Mouse (Mus musculus) kidney, embryonic 15.5 days (tissue): ENCODE measurements around the gene Abracl. TPM values are rescaled to one million over a fixed set of nuclear protein-coding genes. Genes with fewer than 3 reads are reported as not detected.
A peak's percentile ranks its signal among the peaks of the same experiment; 100 is the strongest.

ENCODE experiments used
- ATAC-seq: fragments of 200-750 bp; cut with Nextera tagmentation; replicated peaks from 2 replicates; pipeline ENCODE4 v1.8.0; 2017; ENCODE audit warnings: moderate TSS enrichment; ENCODE audit not compliant: low FRiP score
- H3K27ac ChIP-seq: fragments of 300-500 bp; sonication (generic); 2 replicates; pipeline ENCODE4 v1.5.1; 2015; ENCODE audit warnings: mild to moderate bottlenecking, inconsistent platforms
- H3K27me3 ChIP-seq: fragments of 300-500 bp; sonication (generic); 2 replicates; pipeline ENCODE4 v1.6.1; 2015; ENCODE audit warnings: inconsistent platforms
- H3K36me3 ChIP-seq: fragments of 300-500 bp; sonication (generic); 2 replicates; pipeline ENCODE4 v1.6.1; 2015; ENCODE audit warnings: inconsistent platforms
- H3K4me1 ChIP-seq: fragments of 300-500 bp; sonication (generic); 2 replicates; pipeline ENCODE4 v1.6.1; 2015; ENCODE audit warnings: inconsistent platforms
- H3K4me2 ChIP-seq: fragments of 300-500 bp; sonication (generic); 2 replicates; pipeline ENCODE4 v1.6.1; 2015; ENCODE audit warnings: moderate library complexity, mild to moderate bottlenecking, inconsistent platforms
- H3K4me3 ChIP-seq: fragments of 300-500 bp; sonication (generic); replicated peaks from 2 replicates; pipeline ENCODE4 v1.5.1; 2015; ENCODE audit warnings: mild to moderate bottlenecking, inconsistent platforms
- H3K9ac ChIP-seq: fragments of 300-500 bp; sonication (generic); 2 replicates; pipeline ENCODE4 v1.6.1; 2015; ENCODE audit warnings: mild to moderate bottlenecking, inconsistent platforms
- H3K9me3 ChIP-seq: fragments of 300-500 bp; sonication (generic); replicated peaks from 2 replicates; pipeline ENCODE4 v1.6.1; 2016; ENCODE audit warnings: inconsistent platforms
- WGBS: fragments of 180-500 bp; shearing (Covaris S2); methylation state at CpG from one replicate; pipeline ENCODE4 v1.1.7; 2015; ENCODE audit warnings: mixed read lengths; 5-methylcytosine and 5-hydroxymethylcytosine counted together
- polyA plus RNA-seq: library from polyadenylated mRNA; unstranded; fragments of >200 nt; fragmentation: Nextera tagmentation; extraction: Ambion mirVana; gene quantifications from 2 replicates; pipeline ENCODE4 v1.2.1, GENCODE M21; 2015

Abracl gene
- 128 and 143 TPM in 2 replicates for polyA plus RNA-seq

GRCm38 (mm10) chr10:18022741-18023347 lies at the start of gene Abracl:
Abracl (minus strand) TSS chr10:18023288.
- Histone ChIP-seq H3K9ac (peak within 1 kb of the TSS; percentile 76), H3K9me3 (no peaks in the 10 kb centered on the region), H3K4me1 (peaks cover 9% of the 10 kb centered on the region; the same call in 1 of the 2 replicates), H3K27me3 (no peaks in the 10 kb centered on the region), H3K4me2 (peak within 1 kb of the TSS; percentile 72), H3K36me3 (peaks cover 9% of the 10 kb centered on the region; the same call in 1 of the 2 replicates), H3K4me3 (peak within 1 kb of the TSS; percentile 76), H3K27ac (peak within 1 kb of the TSS; percentile 95)
- ATAC-seq: peak; percentile 96
- WGBS: under 1% methylated on average over 37 of the region's 37 CpGs

DNA sequence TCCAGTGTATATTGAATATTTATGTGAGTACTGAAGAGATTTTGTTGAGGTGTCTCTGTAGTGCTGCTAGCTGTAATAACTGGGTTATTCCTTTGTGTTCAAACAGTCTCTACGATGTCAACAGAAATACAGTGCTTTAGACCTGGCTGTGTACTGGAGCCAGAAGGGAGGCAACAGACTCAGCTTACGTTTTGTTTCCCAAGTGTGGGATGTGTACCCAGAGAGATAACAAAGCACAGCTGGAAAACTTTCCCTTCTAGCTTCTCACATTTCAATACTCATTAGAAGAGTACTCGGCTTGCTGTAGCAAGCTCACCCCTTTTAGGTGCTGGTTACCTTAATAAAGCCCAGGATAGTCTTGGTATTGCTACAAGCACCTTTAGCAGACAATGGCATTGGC lies 49.8 kb upstream of the Abracl start:
- H3K4me1 ChIP-seq: peaks cover 35% of the 10 kb centered on the region
- H3K27ac ChIP-seq: no peak overlapping the region
- no peaks in the 10 kb centered on the region for H3K27me3 ChIP-seq
- H3K4me3 ChIP-seq: no peak overlapping the region
- WGBS: 37% methylated on average over 3 of the region's 3 CpGs
- H3K9ac ChIP-seq: no peak overlapping the region
- ATAC-seq: no peak; the same call in 1 of the 2 replicates
- no peak overlapping the region for H3K4me2 ChIP-seq
- H3K9me3 ChIP-seq: no peaks in the 10 kb centered on the region
- H3K36me3 ChIP-seq: no peaks in the 10 kb centered on the region

DNA sequence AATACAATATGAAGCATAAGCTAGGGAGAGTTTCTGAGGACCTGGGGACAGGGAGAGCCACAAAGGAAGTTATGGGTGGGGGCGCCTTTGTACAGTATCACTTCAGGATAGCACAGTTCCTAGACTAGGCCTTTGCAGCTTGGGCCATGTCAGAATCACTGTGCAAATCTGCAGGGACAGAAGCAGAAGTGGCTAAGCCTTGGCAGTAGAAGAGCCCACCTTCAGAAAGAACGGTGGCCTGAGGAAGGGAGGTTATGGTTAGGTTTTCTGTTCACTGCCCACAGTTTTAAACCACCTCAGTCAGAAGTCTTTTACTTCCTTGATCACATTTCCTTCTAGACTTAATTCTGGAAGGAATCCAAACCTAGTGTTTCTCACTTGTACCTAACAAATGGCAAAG lies 47.5 kb upstream of the Abracl start:
- Histone ChIP-seq H3K4me2 (no peak overlapping the region), H3K4me1 (peaks cover 51% of the 10 kb centered on the region), H3K36me3 (no peaks in the 10 kb centered on the region), H3K4me3 (no peak overlapping the region), H3K9me3 (no peaks in the 10 kb centered on the region), H3K9ac (no peak overlapping the region), H3K27me3 (no peaks in the 10 kb centered on the region), H3K27ac (no peak overlapping the region; the same call in 1 of the 2 replicates)
- 70% methylated on average over 2 of the region's 2 CpGs for WGBS
- ATAC-seq: no peak

DNA sequence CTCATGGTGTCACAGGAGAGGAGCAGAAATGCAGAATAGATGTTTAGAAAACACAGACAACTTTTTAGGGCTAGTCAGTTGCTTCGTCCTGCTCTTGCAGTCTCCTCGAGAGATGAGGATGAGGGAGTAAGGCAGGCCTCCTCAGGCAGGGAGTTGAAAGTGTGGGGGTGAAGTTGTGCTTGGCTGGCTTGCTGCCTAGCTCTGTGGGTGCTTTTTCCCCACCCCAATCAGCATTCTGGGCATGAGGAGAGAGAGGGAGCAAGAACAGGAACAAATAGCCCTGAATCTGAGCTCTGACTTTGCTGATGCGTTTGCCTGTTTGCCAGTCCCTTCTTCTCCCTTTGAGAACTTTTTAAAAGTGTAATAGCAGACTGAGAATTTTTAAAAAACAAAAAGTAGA lies 47.1 kb upstream of the Abracl start:
- no peak overlapping the region for H3K4me3 ChIP-seq
- H3K27me3 ChIP-seq: no peaks in the 10 kb centered on the region
- H3K4me1 ChIP-seq: peaks cover 51% of the 10 kb centered on the region
- 58% methylated on average over 3 of the region's 3 CpGs for WGBS
- H3K36me3 ChIP-seq: no peaks in the 10 kb centered on the region
- peak overlapping the region; percentile 37; the same call in 1 of the 2 replicates for H3K27ac ChIP-seq
- H3K9ac ChIP-seq: no peak overlapping the region
- H3K9me3 ChIP-seq: no peaks in the 10 kb centered on the region
- H3K4me2 ChIP-seq: no peak overlapping the region
- ATAC-seq: no peak

DNA sequence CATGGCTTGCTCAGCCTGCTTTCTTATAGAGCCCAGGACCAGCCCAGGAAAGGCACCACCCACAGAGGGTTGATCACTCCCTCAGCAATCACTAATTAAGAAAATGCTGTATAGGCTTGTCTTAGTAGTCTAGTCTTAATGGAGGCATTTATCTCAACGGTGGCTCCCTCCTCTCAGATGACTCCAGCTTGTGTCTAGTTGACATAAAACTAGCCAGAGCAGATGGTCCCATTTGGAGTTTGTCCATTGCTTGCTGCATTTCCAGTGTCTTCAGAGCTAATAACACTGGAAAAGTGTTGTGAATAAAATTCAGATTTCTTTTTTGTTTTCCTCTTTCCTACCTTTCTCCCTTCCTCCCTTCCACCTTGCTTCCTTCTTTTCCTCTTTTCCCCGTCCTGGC lies 46.5 kb upstream of the Abracl start:
- H3K9me3 ChIP-seq: no peaks in the 10 kb centered on the region
- WGBS: 56% methylated on average over 2 of the region's 2 CpGs
- H3K9ac ChIP-seq: no peak overlapping the region
- no peak overlapping the region for H3K4me3 ChIP-seq
- no peaks in the 10 kb centered on the region for H3K27me3 ChIP-seq
- ATAC-seq: no peak
- H3K27ac ChIP-seq: no peak overlapping the region
- H3K4me1 ChIP-seq: peaks cover 51% of the 10 kb centered on the region
- no peaks in the 10 kb centered on the region for H3K36me3 ChIP-seq
- no peak overlapping the region for H3K4me2 ChIP-seq

GRCm38 (mm10) chr10:18068880-18069279 lies 45.8 kb upstream of the Abracl start:
- ATAC-seq: no peak
- Histone ChIP-seq H3K27ac (no peak overlapping the region), H3K9me3 (no peaks in the 10 kb centered on the region), H3K36me3 (no peaks in the 10 kb centered on the region), H3K4me2 (no peak overlapping the region), H3K4me3 (no peak overlapping the region), H3K27me3 (no peaks in the 10 kb centered on the region), H3K4me1 (peaks cover 47% of the 10 kb centered on the region), H3K9ac (no peak overlapping the region)
- WGBS: 75% methylated on average over 2 of the region's 2 CpGs

DNA sequence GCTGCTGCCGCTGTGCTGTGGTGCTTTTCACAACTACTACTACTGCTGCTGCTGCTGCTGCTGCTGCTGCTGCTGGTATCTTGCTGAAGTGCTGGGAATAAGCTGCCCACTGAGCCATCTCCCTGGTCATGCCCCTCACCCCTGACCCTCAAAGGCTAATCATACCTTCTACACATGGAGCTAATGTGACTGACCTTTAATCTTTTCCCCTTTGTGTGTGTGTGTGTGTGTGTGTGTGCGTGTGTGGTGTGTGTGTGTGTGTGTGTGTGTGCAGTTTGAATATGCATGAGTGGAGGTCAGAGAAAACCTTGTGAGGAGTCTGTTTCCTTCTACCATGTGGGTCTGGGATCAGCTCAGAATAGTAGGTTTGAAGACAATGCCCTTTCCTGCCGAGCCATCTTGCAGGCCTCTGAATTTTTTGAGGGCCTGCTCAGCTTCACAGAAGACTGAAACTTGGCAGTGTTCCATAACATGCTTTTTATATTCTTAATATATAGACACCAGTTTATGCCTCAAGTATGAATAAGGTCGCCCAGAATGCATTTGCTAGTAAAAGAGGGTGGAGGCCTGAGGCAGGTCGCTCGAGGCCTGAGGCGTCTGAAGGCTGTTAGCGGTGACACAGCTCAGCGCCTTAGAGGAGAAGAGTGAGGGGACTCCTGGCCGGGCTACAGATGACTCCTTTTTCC lies 44.8 kb upstream of the Abracl start:
- H3K27me3 ChIP-seq: no peaks in the 10 kb centered on the region
- no peaks in the 10 kb centered on the region for H3K9me3 ChIP-seq
- 51% methylated on average over 10 of the region's 10 CpGs for WGBS
- H3K36me3 ChIP-seq: no peaks in the 10 kb centered on the region
- H3K4me2 ChIP-seq: no peak overlapping the region
- peak overlapping the region; percentile 60 for H3K27ac ChIP-seq
- no peak overlapping the region for H3K9ac ChIP-seq
- peak; percentile 70 for ATAC-seq
- peaks cover 41% of the 10 kb centered on the region for H3K4me1 ChIP-seq
- H3K4me3 ChIP-seq: no peak overlapping the region

DNA sequence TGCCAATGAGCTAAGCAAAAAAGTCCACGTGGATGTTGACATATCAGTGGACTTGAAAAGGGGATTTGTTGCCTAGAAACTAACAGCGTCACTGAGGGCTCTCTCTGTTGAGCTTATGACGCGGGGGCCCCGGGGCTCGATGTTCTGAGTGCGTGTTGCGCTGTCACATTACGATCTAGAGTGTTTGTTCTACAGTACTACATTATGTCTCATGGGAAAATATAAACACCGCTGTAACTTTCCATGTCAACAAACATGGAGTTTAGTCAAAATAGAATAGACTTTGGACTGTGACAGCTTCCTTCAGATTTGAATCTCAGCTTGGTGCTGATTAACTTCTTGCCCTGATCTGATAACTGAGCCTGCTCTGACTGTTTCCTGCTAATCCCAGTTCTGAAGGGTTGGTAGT lies 42.9 kb upstream of the Abracl start:
- Histone ChIP-seq H3K4me1 (peaks cover 44% of the 10 kb centered on the region), H3K4me3 (no peak overlapping the region), H3K4me2 (no peak overlapping the region), H3K27ac (no peak overlapping the region), H3K36me3 (no peaks in the 10 kb centered on the region), H3K27me3 (no peaks in the 10 kb centered on the region), H3K9ac (no peak overlapping the region), H3K9me3 (no peaks in the 10 kb centered on the region)
- ATAC-seq: no peak
- 85% methylated on average over 10 of the region's 10 CpGs for WGBS

DNA sequence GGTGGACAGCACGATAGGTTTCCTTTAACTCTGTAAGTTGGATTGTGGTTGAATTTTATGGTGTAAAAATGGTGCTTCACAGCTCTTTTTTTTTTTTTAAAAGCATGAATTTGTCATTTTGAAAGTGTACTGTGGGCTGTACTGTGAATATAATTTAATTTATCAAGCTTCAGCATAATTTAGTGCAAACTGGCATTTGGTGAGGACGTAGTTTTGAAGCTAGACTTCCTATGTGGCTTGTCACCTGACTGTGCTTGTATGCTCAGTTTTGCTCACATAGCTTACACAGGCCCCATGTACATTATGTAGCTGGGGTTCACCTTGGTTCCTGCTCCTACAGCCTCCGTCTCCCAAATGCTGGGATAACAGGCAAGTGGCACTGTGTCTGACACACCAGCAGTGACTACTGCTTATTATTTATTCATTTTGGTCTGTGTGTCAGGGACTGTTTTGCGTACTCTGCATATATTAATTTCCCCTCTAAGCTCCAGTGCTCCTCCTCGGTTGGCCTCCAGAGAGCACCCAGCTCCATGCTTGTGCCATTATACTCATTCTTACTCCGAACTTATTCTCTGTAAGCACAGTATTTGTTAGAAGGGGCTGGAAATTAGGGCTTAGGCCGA lies 41.6 kb upstream of the Abracl start:
- Histone ChIP-seq H3K36me3 (no peaks in the 10 kb centered on the region), H3K27ac (no peak overlapping the region), H3K4me2 (no peak overlapping the region), H3K4me1 (peaks cover 38% of the 10 kb centered on the region), H3K27me3 (no peaks in the 10 kb centered on the region), H3K4me3 (no peak overlapping the region), H3K9ac (no peak overlapping the region), H3K9me3 (no peaks in the 10 kb centered on the region)
- ATAC-seq: no peak
- WGBS: 87% methylated on average over 7 of the region's 7 CpGs

DNA sequence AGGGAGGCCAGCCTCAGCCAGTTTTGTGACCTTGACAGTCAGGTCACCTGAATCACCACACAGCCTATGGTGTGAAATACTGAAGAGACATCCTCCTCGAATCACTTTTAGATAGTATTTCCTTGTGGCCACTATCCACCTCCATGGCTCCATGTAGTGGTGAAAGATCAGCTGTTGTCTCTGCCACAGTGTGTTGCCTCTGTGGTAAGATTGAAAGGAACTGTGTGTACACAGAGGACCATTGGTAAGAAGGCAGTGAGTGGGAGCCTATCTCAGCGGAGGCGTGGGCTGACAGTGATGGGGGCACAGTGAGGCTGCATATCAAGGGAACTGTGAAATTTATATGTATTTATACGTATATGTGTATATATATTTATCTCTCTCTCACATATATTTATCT lies 38.4 kb upstream of the Abracl start:
- H3K9me3 ChIP-seq: no peaks in the 10 kb centered on the region
- WGBS: 87% methylated on average over 4 of the region's 4 CpGs
- peaks cover 39% of the 10 kb centered on the region for H3K4me1 ChIP-seq
- no peak overlapping the region for H3K4me3 ChIP-seq
- no peak overlapping the region for H3K27ac ChIP-seq
- H3K4me2 ChIP-seq: no peak overlapping the region
- no peaks in the 10 kb centered on the region for H3K36me3 ChIP-seq
- ATAC-seq: no peak
- no peak overlapping the region for H3K9ac ChIP-seq
- H3K27me3 ChIP-seq: no peaks in the 10 kb centered on the region

DNA sequence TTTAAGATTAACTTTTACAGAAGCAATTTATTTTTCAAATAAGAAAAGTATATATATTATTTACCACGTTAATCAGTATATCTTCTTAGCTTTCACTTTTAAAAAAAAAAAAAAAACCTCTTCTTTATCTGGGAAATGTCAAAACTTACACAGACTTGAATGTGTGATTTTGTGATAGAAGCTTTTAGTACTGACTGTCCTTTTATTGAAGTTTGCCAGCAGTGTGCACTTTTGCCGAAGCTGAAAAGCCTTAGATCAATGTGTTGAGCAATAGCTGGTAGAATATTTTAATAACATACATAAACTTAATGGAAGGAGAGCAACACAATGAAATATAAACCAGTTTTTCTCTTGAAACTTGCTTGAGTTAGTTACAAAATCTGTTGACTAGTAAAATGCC lies 37.7 kb upstream of the Abracl start:
- 81% methylated on average over 2 of the region's 2 CpGs for whole genome bisulfite sequencing
- ATAC-seq: no peak
- Histone ChIP-seq H3K4me3 (no peak overlapping the region), H3K9me3 (no peaks in the 10 kb centered on the region), H3K27ac (no peak overlapping the region), H3K36me3 (no peaks in the 10 kb centered on the region), H3K9ac (no peak overlapping the region), H3K27me3 (no peaks in the 10 kb centered on the region), H3K4me2 (no peak overlapping the region), H3K4me1 (peaks cover 33% of the 10 kb centered on the region)

GRCm38 (mm10) chr10:18059807-18060206 lies 36.7 kb upstream of the Abracl start:
- 80% methylated on average over 13 of the region's 13 CpGs for WGBS
- ATAC-seq: no peak

More at GRCm38 (mm10) chr10:18059807-18060206, 36.7 kb upstream of the Abracl start:
- Histone ChIP-seq H3K9ac (no peak overlapping the region), H3K27ac (no peak overlapping the region), H3K27me3 (no peaks in the 10 kb centered on the region), H3K36me3 (no peaks in the 10 kb centered on the region), H3K9me3 (no peaks in the 10 kb centered on the region), H3K4me3 (no peak overlapping the region), H3K4me1 (peaks cover 33% of the 10 kb centered on the region), H3K4me2 (no peak overlapping the region)
